In genomic region chr4:69993226-69993625, GRCm38 (mm10) we compare ENCODE assay signal across 22 mouse cellular contexts.
A peak's percentile ranks its signal among the peaks of the same experiment; 100 is the strongest.
DNase-seq lines count a peak whose midpoint lies in the region; ATAC-seq and TF ChIP-seq lines count a peak whose summit lies in the region.
"Had no signal": no experiment of that assay in that cellular context is flagged by ENCODE, and none has a peak within 500 bp of the region (broad histone marks: within the 10 kb centered on the region; RNA-seq: fewer than 3 reads in every experiment).

No protein-coding gene starts in this region.

- no peaks in the 10 kb centered on the region for H3K4me1 ChIP-seq in hindbrain, embryonic 11.5 days (replicated peaks; ENCODE audit: control insufficient read depth, insufficient read depth, low read length)
- no peaks in the 10 kb centered on the region for H3K4me1 ChIP-seq in hindbrain, embryonic 12.5 days
- no peaks in the 10 kb centered on the region for H3K4me1 ChIP-seq in liver, adult 2 months (ENCODE audit: control insufficient read depth, insufficient read depth, low read length)
- no peaks in the 10 kb centered on the region for H3K4me1 ChIP-seq in liver, postnatal 0 days (ENCODE audit: insufficient read depth)
- H3K4me1 ChIP-seq in neural tube, embryonic 12.5 days, result no peaks in the 10 kb centered on the region
- H3K4me1 ChIP-seq in neural tube, embryonic 15.5 days, result no peaks in the 10 kb centered on the region
- H3K4me1 ChIP-seq: embryonic facial prominence, embryonic 13.5 days; embryonic facial prominence, embryonic 15.5 days; forebrain, embryonic 10.5 days; forebrain, embryonic 12.5 days had no signal

- no peak for DNase-seq in hindbrain, embryonic 11.5 days (ENCODE audit: low spot score)
- DNase-seq in liver, adult 2 months (ENCODE audit: extremely low read depth, low read depth, low spot score), result peak; percentile 38
- DNase-seq in liver, postnatal 0 days, result no peak
- DNase-seq: adrenal gland, adult 2 months; adrenal gland, postnatal 10 days; adrenal gland, postnatal 25 days; cerebellum, adult 11 months; cerebellum, adult 18-20 months; cerebellum, adult 8-10 months; cerebellum, adult 9-11 months; cerebellum, postnatal 14 days; cerebellum, postnatal 36 days; embryo, embryonic 11 days had no signal

- H3K4me3 ChIP-seq in hindbrain, embryonic 11.5 days (ENCODE audit: low read depth, low read length), result no peak overlapping the region
- no peak overlapping the region for H3K4me3 ChIP-seq in hindbrain, embryonic 12.5 days
- no peak overlapping the region for H3K4me3 ChIP-seq in liver, adult 2 months (ENCODE audit: insufficient read depth, low read depth, low read length)
- H3K4me3 ChIP-seq in liver, postnatal 0 days (ENCODE audit: low read depth, low read length), result no peak overlapping the region
- no peak overlapping the region for H3K4me3 ChIP-seq in neural tube, embryonic 12.5 days
- H3K4me3 ChIP-seq in neural tube, embryonic 15.5 days (replicated peaks), result no peak overlapping the region
- H3K4me3 ChIP-seq: embryonic facial prominence, embryonic 13.5 days; embryonic facial prominence, embryonic 15.5 days; erythroblast, embryonic 14.5 days; forebrain, embryonic 10.5 days; forebrain, embryonic 12.5 days had no signal

- H3K36me3 ChIP-seq in hindbrain, embryonic 11.5 days (ENCODE audit: control insufficient read depth, insufficient read depth, low read length), result no peaks in the 10 kb centered on the region
- H3K36me3 ChIP-seq in hindbrain, embryonic 12.5 days, result no peaks in the 10 kb centered on the region
- no peaks in the 10 kb centered on the region for H3K36me3 ChIP-seq in liver, adult 2 months (ENCODE audit: control insufficient read depth, insufficient read depth, low read length)
- no peaks in the 10 kb centered on the region for H3K36me3 ChIP-seq in liver, postnatal 0 days (replicated peaks; ENCODE audit: insufficient read depth, low read length)
- no peaks in the 10 kb centered on the region for H3K36me3 ChIP-seq in neural tube, embryonic 12.5 days
- no peaks in the 10 kb centered on the region for H3K36me3 ChIP-seq in neural tube, embryonic 15.5 days
- H3K36me3 ChIP-seq: embryonic facial prominence, embryonic 13.5 days; embryonic facial prominence, embryonic 15.5 days; forebrain, embryonic 10.5 days; forebrain, embryonic 12.5 days had no signal

- no peak for TF ChIP-seq EP300 in liver, postnatal 0 days (IDR thresholded peaks at IDR 0.05; ENCODE audit: low read depth)

- H3K27ac ChIP-seq in hindbrain, embryonic 11.5 days (ENCODE audit: low read depth, low read length), result no peak overlapping the region
- no peak overlapping the region for H3K27ac ChIP-seq in hindbrain, embryonic 12.5 days
- no peak overlapping the region for H3K27ac ChIP-seq in liver, adult 2 months (replicated peaks; ENCODE audit: insufficient read depth, low read depth, low read length)
- H3K27ac ChIP-seq in liver, postnatal 0 days (ENCODE audit: low read depth), result no peak overlapping the region
- no peak overlapping the region for H3K27ac ChIP-seq in neural tube, embryonic 12.5 days
- H3K27ac ChIP-seq in neural tube, embryonic 15.5 days (replicated peaks), result no peak overlapping the region
- H3K27ac ChIP-seq: embryonic facial prominence, embryonic 13.5 days; embryonic facial prominence, embryonic 15.5 days; forebrain, embryonic 10.5 days; forebrain, embryonic 12.5 days had no signal

- H3K9ac ChIP-seq in hindbrain, embryonic 11.5 days (ENCODE audit: low read depth, low read length), result no peak overlapping the region
- no peak overlapping the region for H3K9ac ChIP-seq in hindbrain, embryonic 12.5 days
- H3K9ac ChIP-seq in liver, adult 2 months (ENCODE audit: low read depth, low read length), result no peak overlapping the region
- H3K9ac ChIP-seq in liver, postnatal 0 days (replicated peaks), result no peak overlapping the region
- H3K9ac ChIP-seq in neural tube, embryonic 12.5 days, result no peak overlapping the region
- H3K9ac ChIP-seq in neural tube, embryonic 15.5 days (replicated peaks), result no peak overlapping the region
- H3K9ac ChIP-seq: embryonic facial prominence, embryonic 13.5 days; embryonic facial prominence, embryonic 15.5 days; forebrain, embryonic 12.5 days had no signal

- H3K27me3 ChIP-seq in hindbrain, embryonic 11.5 days (ENCODE audit: control insufficient read depth, insufficient read depth, low read length), result no peaks in the 10 kb centered on the region
- H3K27me3 ChIP-seq in hindbrain, embryonic 12.5 days, result no peaks in the 10 kb centered on the region
- no peaks in the 10 kb centered on the region for H3K27me3 ChIP-seq in liver, adult 2 months (ENCODE audit: control insufficient read depth, insufficient read depth, low read length)
- H3K27me3 ChIP-seq in liver, postnatal 0 days (ENCODE audit: insufficient read depth, low read length), result no peaks in the 10 kb centered on the region
- no peaks in the 10 kb centered on the region for H3K27me3 ChIP-seq in neural tube, embryonic 12.5 days (replicated peaks)
- H3K27me3 ChIP-seq in neural tube, embryonic 15.5 days (replicated peaks), result no peaks in the 10 kb centered on the region
- H3K27me3 ChIP-seq: embryonic facial prominence, embryonic 13.5 days; embryonic facial prominence, embryonic 15.5 days; forebrain, embryonic 12.5 days had no signal

- TF ChIP-seq POLR2A in liver, adult 2 months (IDR thresholded peaks at IDR 0.05; ENCODE audit: extremely low read depth, insufficient read depth, low read length), result no peak

- TF ChIP-seq CTCF in liver, adult 2 months (IDR thresholded peaks at IDR 0.05; ENCODE audit: low read depth, low read length), result no peak
- no peak for TF ChIP-seq CTCF in liver, postnatal 0 days (IDR thresholded peaks at IDR 0.05; ENCODE audit: low read depth)

- 0 out of 2 replicates have a peak, but pooled peaks have one; percentile 33 for ATAC-seq in hindbrain, embryonic 11.5 days (ENCODE audit: low FRiP score)
- ATAC-seq in hindbrain, embryonic 12.5 days (ENCODE audit: low FRiP score), result no peak
- no peak for ATAC-seq in liver, postnatal 0 days
- ATAC-seq in neural tube, embryonic 12.5 days (ENCODE audit: low FRiP score, low read depth), result peak; percentile 21; the same call in 1 of the 2 replicates
- ATAC-seq in neural tube, embryonic 15.5 days (ENCODE audit: low FRiP score), result no peak
- ATAC-seq: forebrain, embryonic 14.5 days had no signal

- H3K79me2 ChIP-seq in liver, adult 2 months (ENCODE audit: control insufficient read depth, insufficient read depth, low read length), result no peaks in the 10 kb centered on the region

- no peak overlapping the region for H3K4me2 ChIP-seq in hindbrain, embryonic 11.5 days (replicated peaks; ENCODE audit: low read depth, low read length)
- H3K4me2 ChIP-seq in hindbrain, embryonic 12.5 days (replicated peaks), result no peak overlapping the region
- no peak overlapping the region for H3K4me2 ChIP-seq in liver, postnatal 0 days (ENCODE audit: low read depth, low read length)
- H3K4me2 ChIP-seq in neural tube, embryonic 12.5 days (replicated peaks), result no peak overlapping the region
- no peak overlapping the region for H3K4me2 ChIP-seq in neural tube, embryonic 15.5 days
- H3K4me2 ChIP-seq: embryonic facial prominence, embryonic 13.5 days; embryonic facial prominence, embryonic 15.5 days; forebrain, embryonic 12.5 days had no signal

- no peaks in the 10 kb centered on the region for H3K9me3 ChIP-seq in hindbrain, embryonic 11.5 days (ENCODE audit: control insufficient read depth, low read length)
- no peaks in the 10 kb centered on the region for H3K9me3 ChIP-seq in hindbrain, embryonic 12.5 days (replicated peaks)
- no peaks in the 10 kb centered on the region for H3K9me3 ChIP-seq in liver, postnatal 0 days (ENCODE audit: low read length)
- no peaks in the 10 kb centered on the region for H3K9me3 ChIP-seq in neural tube, embryonic 12.5 days
- no peaks in the 10 kb centered on the region for H3K9me3 ChIP-seq in neural tube, embryonic 15.5 days (replicated peaks)
- H3K9me3 ChIP-seq: embryonic facial prominence, embryonic 13.5 days; embryonic facial prominence, embryonic 15.5 days; forebrain, embryonic 10.5 days; forebrain, embryonic 12.5 days had no signal

- WGBS in hindbrain, embryonic 11.5 days, result 81% methylated on average over 3 of the region's 3 CpGs
- 89% methylated on average over 3 of the region's 3 CpGs for WGBS in hindbrain, embryonic 12.5 days
- WGBS in liver, adult 2 months, result 68% methylated on average over 3 of the region's 3 CpGs
- WGBS in liver, postnatal 0 days (ENCODE audit: insufficient replicate concordance), result 83% methylated on average over 3 of the region's 3 CpGs
- WGBS in neural tube, embryonic 12.5 days, result 73% methylated on average over 3 of the region's 3 CpGs
- WGBS in neural tube, embryonic 15.5 days, result 65% methylated on average over 3 of the region's 3 CpGs

Comparison
In these comparisons a context has a peak if more than half of its experiments do, and no peak if none do; other contexts are left out.
1. ATAC-seq: peak in hindbrain, embryonic 11.5 days (single experiment) and neural tube, embryonic 12.5 days (single experiment); none in hindbrain, embryonic 12.5 days (single experiment), liver, postnatal 0 days (single experiment) and neural tube, embryonic 15.5 days (single experiment).